Mouse (Mus musculus) lung, postnatal 14 days (tissue): ENCODE results near the gene Gm904.
"Not testable (repeated sequence)": the region's sequence is repeated elsewhere in the genome, so short reads cannot be mapped to it uniquely, and the experiment has no call there.

Experiments used
- DNase-seq: peaks from one replicate; pipeline ENCODE4 v3.0.0; 2021

Gene Gm904

DNA sequence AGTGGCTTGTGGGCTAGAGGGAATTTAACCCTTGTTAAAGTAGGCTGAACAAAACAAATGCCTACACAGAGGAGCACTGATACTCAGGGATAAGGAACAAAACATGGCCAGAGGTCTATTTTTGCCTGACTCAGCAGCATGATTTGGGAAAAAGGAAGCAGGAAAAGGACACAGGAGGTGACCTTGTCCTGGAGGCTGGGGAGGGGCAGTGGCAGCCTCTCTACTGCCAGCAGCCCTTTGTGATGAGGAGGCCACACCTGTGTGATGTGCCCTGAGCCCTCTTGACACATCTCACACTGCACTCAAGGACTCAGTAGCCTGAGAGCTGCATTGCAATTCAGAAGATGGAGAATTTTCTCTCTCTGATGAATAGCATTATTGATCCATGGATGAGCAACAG is at the start of gene Gm904:
Gm904 (plus strand) TSS at position 301 of the 400 bp plus-strand sequence.
- not testable (repeated sequence) for DNase-seq

DNA sequence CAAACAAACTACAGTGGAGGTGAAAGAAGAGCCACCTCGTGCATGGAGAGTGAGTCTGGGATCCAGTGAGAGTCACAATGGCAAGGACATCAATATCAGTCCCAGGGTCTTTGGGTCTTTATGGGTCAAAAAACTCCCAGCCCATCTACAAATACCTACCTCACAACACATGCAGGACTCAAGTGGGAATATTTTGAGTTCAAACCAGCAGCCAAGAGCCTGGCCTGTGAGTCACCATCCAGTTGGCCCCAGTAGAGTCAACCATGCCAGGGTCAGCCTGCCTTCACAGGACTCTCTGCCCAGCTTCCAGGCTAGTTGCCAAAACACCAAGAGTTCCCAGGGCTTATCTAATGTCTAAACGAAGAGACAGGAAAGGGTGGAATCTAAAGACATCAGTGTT is 5.7 kb downstream of the Gm904 start:
- not testable (repeated sequence) for DNase-seq
